Mouse (Mus musculus) CH12.LX (cell line): ENCODE measurements around the gene Bpifb2.

Experiments used
- CTCF ChIP-seq, 2 experiments: IDR thresholded peaks in 1 of 2; conservative IDR thresholded peaks in 1 of 2; 2 replicates each; pipeline ENCODE4 v1.5.1; 2011 to 2012; ENCODE audit warnings: low read depth in 2 of 2, low read length in 2 of 2, improper control_type of control experiment in 1 of 2, inconsistent platforms in 1 of 2, mild to moderate bottlenecking in 1 of 2, moderate library complexity in 1 of 2
- ELF1 ChIP-seq: IDR thresholded peaks from 2 replicates; pipeline ENCODE4 v1.6.1; 2014; ENCODE audit warnings: low read depth, mild to moderate bottlenecking, inconsistent platforms, low read length, improper control_type of control experiment
- EP300 ChIP-seq: IDR thresholded peaks from 2 replicates; pipeline ENCODE4 v1.6.1; 2011; ENCODE audit warnings: low read length, improper control_type of control experiment
- JUND ChIP-seq: conservative IDR thresholded peaks from 2 replicates; pipeline ENCODE4 v1.6.1; 2011; ENCODE audit warnings: low read depth, low read length, improper control_type of control experiment
- MAX ChIP-seq: IDR thresholded peaks from 2 replicates; pipeline ENCODE4 v1.6.1; 2011; ENCODE audit warnings: low read length, improper control_type of control experiment
- PAX5 ChIP-seq: IDR thresholded peaks from 2 replicates; pipeline ENCODE4 v1.6.1; 2012; ENCODE audit warnings: low read length, inconsistent platforms, mixed read lengths
- POLR2A ChIP-seq: IDR thresholded peaks from 2 replicates; pipeline ENCODE4 v1.6.1; 2011; ENCODE audit warnings: low read depth, mild to moderate bottlenecking, improper control_type of control experiment, low read length
- POLR2AphosphoS2 ChIP-seq: IDR thresholded peaks from 2 replicates; pipeline ENCODE4 v1.6.1; 2011; ENCODE audit warnings: low read depth, low read length, improper control_type of control experiment
- RCOR1 ChIP-seq: conservative IDR thresholded peaks from 2 replicates; pipeline ENCODE4 v1.6.1; 2012; ENCODE audit warnings: low read depth, mild to moderate bottlenecking, inconsistent platforms, low read length, improper control_type of control experiment
- TCF12 ChIP-seq: IDR thresholded peaks from 2 replicates; pipeline ENCODE4 v1.6.1; 2014; ENCODE audit warnings: low read depth, mild to moderate bottlenecking, inconsistent platforms, low read length, improper control_type of control experiment
- USF1 ChIP-seq: IDR thresholded peaks from 2 replicates; pipeline ENCODE4 v1.6.1; 2014; ENCODE audit warnings: low read depth, mild to moderate bottlenecking, inconsistent platforms, low read length, improper control_type of control experiment
- USF2 ChIP-seq: conservative IDR thresholded peaks from 2 replicates; pipeline ENCODE4 v1.6.1; 2011; ENCODE audit warnings: low read depth, low read length, improper control_type of control experiment
- ZKSCAN1 ChIP-seq: IDR thresholded peaks from 2 replicates; pipeline ENCODE4 v1.6.1; 2012; ENCODE audit warnings: low read depth, inconsistent platforms, low read length, improper control_type of control experiment, borderline replicate concordance
- ZMIZ1 ChIP-seq: IDR thresholded peaks from 2 replicates; pipeline ENCODE4 v1.6.1; 2012; ENCODE audit warnings: low read depth, mild to moderate bottlenecking, inconsistent platforms, low read length, improper control_type of control experiment

DNA sequence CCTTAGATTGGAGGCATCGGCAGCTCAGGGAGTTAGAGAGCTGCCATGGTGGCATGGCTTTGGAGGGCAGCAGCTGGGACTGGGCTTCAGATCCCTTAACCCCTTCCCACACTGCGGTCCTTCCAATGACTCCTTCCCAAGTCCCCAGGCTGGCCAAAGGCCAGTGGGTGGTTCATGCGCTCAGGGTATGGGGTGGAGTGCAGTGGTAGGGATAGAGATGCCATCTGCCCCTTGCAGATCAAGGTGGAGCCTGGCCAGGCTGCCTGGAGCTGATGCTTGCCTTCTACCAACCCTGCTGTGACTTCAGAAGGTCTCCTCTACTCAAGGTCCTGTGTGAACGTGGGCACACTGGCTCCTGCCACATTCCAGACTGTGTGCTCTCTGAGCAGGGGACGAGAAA, 24.3 kb downstream of the Bpifb2 start:
- TF ChIP-seq POLR2A: no peak
- TF ChIP-seq CTCF (conservative IDR thresholded peaks at IDR 0.05 in 1 of 2, IDR thresholded peaks at IDR 0.05 in 1 of 2; ENCODE audit: low read depth in 2 of 2, low read length in 2 of 2): no peak
- TF ChIP-seq POLR2AphosphoS2: no peak
- TF ChIP-seq TCF12: no peak
- TF ChIP-seq ZMIZ1: no peak
- TF ChIP-seq MAX: no peak
- TF ChIP-seq RCOR1: no peak
- no peak for TF ChIP-seq EP300
- TF ChIP-seq JUND: no peak
- no peak for TF ChIP-seq PAX5
- no peak for TF ChIP-seq ELF1
- TF ChIP-seq USF2: no peak
- TF ChIP-seq USF1: no peak
- no peak for TF ChIP-seq ZKSCAN1
